In genomic region chr5:124503742-124504141, GRCm38 (mm10) we compare ENCODE assay signal across 20 mouse cellular contexts. TPM values are rescaled to one million over a fixed set of nuclear protein-coding genes. Genes with fewer than 3 reads are reported as not detected.
DNase-seq lines count a peak whose midpoint lies in the region; ATAC-seq and TF ChIP-seq lines count a peak whose summit lies in the region.
"Had no signal": no experiment of that assay in that cellular context is flagged by ENCODE, and none has a peak within 500 bp of the region (broad histone marks: within the 10 kb centered on the region; RNA-seq: fewer than 3 reads in every experiment).

No protein-coding gene starts in this region.

- H3K27ac ChIP-seq in embryonic facial prominence, embryonic 13.5 days, result no peak overlapping the region
- H3K27ac ChIP-seq in embryonic facial prominence, embryonic 10.5 days (replicated peaks), result no peak overlapping the region
- peak overlapping the region; percentile 74 for H3K27ac ChIP-seq in cortical plate, adult 2 months (ENCODE audit: insufficient read depth, low read length)
- H3K27ac ChIP-seq in forebrain, embryonic 14.5 days (ENCODE audit: low read depth, low read length), result no peak overlapping the region
- H3K27ac ChIP-seq: embryonic facial prominence, embryonic 15.5 days; forebrain, embryonic 13.5 days; hindbrain, embryonic 14.5 days; lung, embryonic 15.5 days; neural tube, embryonic 15.5 days had no signal

- H3K4me1 ChIP-seq in embryonic facial prominence, embryonic 13.5 days, result peaks cover 20% of the 10 kb centered on the region
- peaks cover 24% of the 10 kb centered on the region for H3K4me1 ChIP-seq in embryonic facial prominence, embryonic 10.5 days
- no peaks in the 10 kb centered on the region for H3K4me1 ChIP-seq in cortical plate, adult 2 months (ENCODE audit: control insufficient read depth, insufficient read depth, low read length)
- no peaks in the 10 kb centered on the region for H3K4me1 ChIP-seq in forebrain, embryonic 14.5 days (ENCODE audit: control insufficient read depth, insufficient read depth, low read length)
- H3K4me1 ChIP-seq: forebrain, embryonic 13.5 days had no signal

- no peak for DNase-seq in embryonic facial prominence, embryonic 10.5 days (ENCODE audit: low spot score)
- peak; percentile 34 to 77 for DNase-seq in layer of hippocampus, postnatal 14 days (ENCODE audit: low spot score in 2 of 2)
- DNase-seq in right cerebral cortex, adult 2 months (ENCODE audit: low spot score in 2 of 2), result peak; percentile 95
- DNase-seq in thymus, adult 18-20 months, result no peak
- no peak for DNase-seq in forebrain, embryonic 14.5 days (ENCODE audit: low spot score)
- DNase-seq: adrenal gland, postnatal 25 days; cerebellum, postnatal 36 days; kidney, postnatal 36 days; liver; thymus, postnatal 36 days had no signal

- H3K27me3 ChIP-seq in embryonic facial prominence, embryonic 13.5 days, result no peaks in the 10 kb centered on the region
- no peaks in the 10 kb centered on the region for H3K27me3 ChIP-seq in embryonic facial prominence, embryonic 10.5 days (replicated peaks; ENCODE audit: low read depth, poor library complexity, severe bottlenecking)
- no peaks in the 10 kb centered on the region for H3K27me3 ChIP-seq in forebrain, embryonic 14.5 days (replicated peaks; ENCODE audit: control insufficient read depth, insufficient read depth, low read length)
- H3K27me3 ChIP-seq: CH12.LX; embryonic facial prominence, embryonic 15.5 days; forebrain, embryonic 13.5 days; lung, embryonic 15.5 days; neural tube, embryonic 15.5 days had no signal

- WGBS in embryonic facial prominence, embryonic 13.5 days, result 54% methylated on average over 14 of the region's 14 CpGs
- whole genome bisulfite sequencing in embryonic facial prominence, embryonic 10.5 days, result 59% methylated on average over 14 of the region's 14 CpGs
- WGBS in forebrain, embryonic 14.5 days, result 65% methylated on average over 14 of the region's 14 CpGs

- no peak for ATAC-seq in embryonic facial prominence, embryonic 13.5 days (ENCODE audit: insufficient number of reproducible peaks, insufficient read depth, low FRiP score, low TSS enrichment, low read depth)
- ATAC-seq in forebrain, embryonic 14.5 days, result no peak
- ATAC-seq in granulocyte monocyte progenitor cell, adult 5-6 weeks (replicated peaks; ENCODE audit: poor library complexity, severe bottlenecking), result no peak
- ATAC-seq: forebrain, embryonic 13.5 days; intestine, postnatal 0 days had no signal

- H3K4me2 ChIP-seq in embryonic facial prominence, embryonic 13.5 days, result no peak overlapping the region
- H3K4me2 ChIP-seq in forebrain, embryonic 14.5 days (ENCODE audit: low read length), result no peak overlapping the region
- H3K4me2 ChIP-seq: embryonic facial prominence, embryonic 15.5 days; forebrain, embryonic 13.5 days; hindbrain, embryonic 14.5 days; lung, embryonic 15.5 days; neural tube, embryonic 15.5 days had no signal

- TF ChIP-seq POLR2A in cortical plate, adult 2 months (IDR thresholded peaks at IDR 0.05; ENCODE audit: extremely low read depth, insufficient read depth, low read length), result no peak

- TF ChIP-seq CTCF in cortical plate, adult 2 months (IDR thresholded peaks at IDR 0.05; ENCODE audit: extremely low read depth, insufficient read depth, low read length), result no peak

- 0 out of 2 replicates have a peak overlapping the region, but pooled peaks have one; percentile 11 for H3K9ac ChIP-seq in embryonic facial prominence, embryonic 13.5 days
- H3K9ac ChIP-seq in forebrain, embryonic 14.5 days (ENCODE audit: low read length), result no peak overlapping the region
- H3K9ac ChIP-seq: embryonic facial prominence, embryonic 15.5 days; forebrain, embryonic 13.5 days; hindbrain, embryonic 14.5 days; lung, embryonic 15.5 days; neural tube, embryonic 15.5 days had no signal

- no peaks in the 10 kb centered on the region for H3K9me3 ChIP-seq in embryonic facial prominence, embryonic 13.5 days
- no peaks in the 10 kb centered on the region for H3K9me3 ChIP-seq in embryonic facial prominence, embryonic 10.5 days
- H3K9me3 ChIP-seq in forebrain, embryonic 14.5 days (replicated peaks; ENCODE audit: control insufficient read depth, low read length), result no peaks in the 10 kb centered on the region
- H3K9me3 ChIP-seq: embryonic facial prominence, embryonic 15.5 days; forebrain, embryonic 13.5 days; lung, embryonic 15.5 days; neural tube, embryonic 15.5 days had no signal

- H3K4me3 ChIP-seq in embryonic facial prominence, embryonic 13.5 days, result no peak overlapping the region
- H3K4me3 ChIP-seq in embryonic facial prominence, embryonic 10.5 days, result no peak overlapping the region
- no peak overlapping the region for H3K4me3 ChIP-seq in cortical plate, adult 2 months (ENCODE audit: insufficient read depth, low read length)
- no peak overlapping the region for H3K4me3 ChIP-seq in forebrain, embryonic 14.5 days (ENCODE audit: low read depth, low read length)
- H3K4me3 ChIP-seq: embryonic facial prominence, embryonic 15.5 days; forebrain, embryonic 13.5 days; lung, embryonic 15.5 days; neural tube, embryonic 15.5 days had no signal

- peaks cover 75% of the 10 kb centered on the region for H3K36me3 ChIP-seq in embryonic facial prominence, embryonic 13.5 days
- peaks cover 91% of the 10 kb centered on the region for H3K36me3 ChIP-seq in embryonic facial prominence, embryonic 10.5 days (replicated peaks)
- peaks cover 25% of the 10 kb centered on the region for H3K36me3 ChIP-seq in forebrain, embryonic 14.5 days (ENCODE audit: control insufficient read depth, insufficient read depth, low read length)

RNA-seq across cellular contexts. Expression of gene Snrnp35, which starts 20.8 kb away (rescaled TPM):
- polyA plus RNA-seq in embryonic facial prominence, embryonic 13.5 days (2015; fragmentation: Nextera tagmentation; extraction: Ambion mirVana), result 25.9 and 28.3 TPM in 2 replicates
- polyA plus RNA-seq in embryonic facial prominence, embryonic 10.5 days (2016; fragmentation: Nextera tagmentation; extraction: Ambion mirVana), result 28.3 and 28.8 TPM in 2 replicates
- polyA plus RNA-seq in cortical plate, adult 2 months (2012; rRNA removed), result 11.5 TPM in 2 replicates
- total RNA-seq in layer of hippocampus, postnatal 14 days (2021), result 10 to 100 TPM; 19.7 to 22.3 TPM
- polyA plus RNA-seq in forebrain, embryonic 14.5 days (2014; fragmentation: Nextera tagmentation; extraction: Ambion mirVana), result 14.3 and 14.7 TPM in 2 replicates
- total RNA-seq in granulocyte monocyte progenitor cell, adult 5-6 weeks (2014; fragmentation: Nextera tagmentation), result 9.1 and 12.3 TPM in 2 replicates
- total RNA-seq in granulocyte monocyte progenitor cell, adult 5-6 weeks (2017), result 11.8 and 11.9 TPM in 2 replicates

RNA-seq across cellular contexts. Expression of gene Rilpl2, which starts 25.6 kb away (rescaled TPM):
- 39.8 and 40.1 TPM in 2 replicates for polyA plus RNA-seq in embryonic facial prominence, embryonic 13.5 days (2015; fragmentation: Nextera tagmentation; extraction: Ambion mirVana)
- polyA plus RNA-seq in embryonic facial prominence, embryonic 10.5 days (2016; fragmentation: Nextera tagmentation; extraction: Ambion mirVana), result 24.9 and 26.0 TPM in 2 replicates
- polyA plus RNA-seq in cortical plate, adult 2 months (2012; rRNA removed), result 26.9 and 27.1 TPM in 2 replicates
- 10 to 100 TPM; 23.1 to 24.1 TPM for total RNA-seq in layer of hippocampus, postnatal 14 days (2021)
- polyA plus RNA-seq in forebrain, embryonic 14.5 days (2014; fragmentation: Nextera tagmentation; extraction: Ambion mirVana), result 29.4 and 31.7 TPM in 2 replicates
- total RNA-seq in granulocyte monocyte progenitor cell, adult 5-6 weeks (2014; fragmentation: Nextera tagmentation), result 51.9 and 68.3 TPM in 2 replicates
- 40.5 and 61.8 TPM in 2 replicates for total RNA-seq in granulocyte monocyte progenitor cell, adult 5-6 weeks (2017)

RNA-seq across cellular contexts. Expression of gene Rilpl1, which starts 27.4 kb away (rescaled TPM):
- 23.3 and 24.5 TPM in 2 replicates for polyA plus RNA-seq in embryonic facial prominence, embryonic 13.5 days (2015; fragmentation: Nextera tagmentation; extraction: Ambion mirVana)
- 23.1 and 26.4 TPM in 2 replicates for polyA plus RNA-seq in embryonic facial prominence, embryonic 10.5 days (2016; fragmentation: Nextera tagmentation; extraction: Ambion mirVana)
- polyA plus RNA-seq in cortical plate, adult 2 months (2012; rRNA removed), result 55.4 and 56.5 TPM in 2 replicates
- 10 to 100 TPM; 41.6 TPM for total RNA-seq in layer of hippocampus, postnatal 14 days (2021)
- 10.4 and 11.0 TPM in 2 replicates for polyA plus RNA-seq in forebrain, embryonic 14.5 days (2014; fragmentation: Nextera tagmentation; extraction: Ambion mirVana)
- 1.3 TPM in 1 of 2 replicates, not detected in the other for total RNA-seq in granulocyte monocyte progenitor cell, adult 5-6 weeks (2014; fragmentation: Nextera tagmentation)
- total RNA-seq in granulocyte monocyte progenitor cell, adult 5-6 weeks (2017), result not detected in 2 replicates

RNA-seq across cellular contexts. Expression of gene Tmed2, which starts 36.8 kb away (rescaled TPM):
- polyA plus RNA-seq in embryonic facial prominence, embryonic 13.5 days (2015; fragmentation: Nextera tagmentation; extraction: Ambion mirVana), result 508 and 520 TPM in 2 replicates
- polyA plus RNA-seq in embryonic facial prominence, embryonic 10.5 days (2016; fragmentation: Nextera tagmentation; extraction: Ambion mirVana), result 453 and 454 TPM in 2 replicates
- polyA plus RNA-seq in cortical plate, adult 2 months (2012; rRNA removed), result 110 and 121 TPM in 2 replicates
- total RNA-seq in layer of hippocampus, postnatal 14 days (2021), result 100 to 1,000 TPM in 1 of 2 experiments, 10 to 100 TPM in 1; 98.4 to 100 TPM
- polyA plus RNA-seq in forebrain, embryonic 14.5 days (2014; fragmentation: Nextera tagmentation; extraction: Ambion mirVana), result 416 and 423 TPM in 2 replicates
- total RNA-seq in granulocyte monocyte progenitor cell, adult 5-6 weeks (2014; fragmentation: Nextera tagmentation), result 512 and 560 TPM in 2 replicates
- total RNA-seq in granulocyte monocyte progenitor cell, adult 5-6 weeks (2017), result 584 and 1,053 TPM in 2 replicates

RNA-seq across cellular contexts. Expression of gene Ddx55, which starts 48.9 kb away (rescaled TPM):
- polyA plus RNA-seq in embryonic facial prominence, embryonic 13.5 days (2015; fragmentation: Nextera tagmentation; extraction: Ambion mirVana), result 19.3 and 19.6 TPM in 2 replicates
- polyA plus RNA-seq in embryonic facial prominence, embryonic 10.5 days (2016; fragmentation: Nextera tagmentation; extraction: Ambion mirVana), result 16.7 and 18.2 TPM in 2 replicates
- polyA plus RNA-seq in cortical plate, adult 2 months (2012; rRNA removed), result 40.3 and 42.4 TPM in 2 replicates
- 10 to 100 TPM; 22.8 to 25.5 TPM for total RNA-seq in layer of hippocampus, postnatal 14 days (2021)
- polyA plus RNA-seq in forebrain, embryonic 14.5 days (2014; fragmentation: Nextera tagmentation; extraction: Ambion mirVana), result 16.8 and 21.2 TPM in 2 replicates
- 14.5 and 19.8 TPM in 2 replicates for total RNA-seq in granulocyte monocyte progenitor cell, adult 5-6 weeks (2014; fragmentation: Nextera tagmentation)
- 8.4 and 10.6 TPM in 2 replicates for total RNA-seq in granulocyte monocyte progenitor cell, adult 5-6 weeks (2017)

Comparison
In these comparisons a context has a peak if more than half of its experiments do, and no peak if none do; other contexts are left out.
1. DNase-seq: peak in layer of hippocampus, postnatal 14 days (2 of 2) and right cerebral cortex, adult 2 months (2 of 2); none in embryonic facial prominence, embryonic 10.5 days (single experiment), thymus, adult 18-20 months (0 of 2) and forebrain, embryonic 14.5 days (single experiment).